Mouse (Mus musculus) ovary, postnatal 14 days (tissue): ENCODE results near the gene Vmn1r119.
"Not testable (repeated sequence)": the region's sequence is repeated elsewhere in the genome, so short reads cannot be mapped to it uniquely, and the experiment has no call there.

Experiments
- DNase-seq: peaks from one replicate; pipeline ENCODE4 v3.0.0; 2022; ENCODE audit warnings: low spot score

Vmn1r119 gene

DNA sequence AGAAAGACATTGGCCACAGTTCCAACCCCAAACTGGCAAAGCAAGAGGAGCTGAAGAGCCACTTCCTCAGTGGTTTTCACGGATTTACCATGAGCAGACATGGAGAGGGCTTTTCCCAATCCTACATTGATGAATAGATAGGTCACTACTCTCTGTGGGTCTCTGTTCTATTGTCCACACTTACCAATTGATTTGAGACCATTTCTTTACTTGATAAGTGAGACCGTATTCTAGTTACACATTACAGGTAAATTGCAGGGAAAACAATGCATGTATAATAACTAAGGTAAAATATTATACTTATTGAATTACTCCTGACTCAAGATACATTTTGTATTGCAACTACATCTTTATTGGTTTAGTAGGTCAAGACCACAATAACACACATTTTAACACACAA lies at the start of gene Vmn1r119:
Vmn1r119 (minus strand) TSS at position 101 of the 400 bp plus-strand sequence.
- DNase-seq = not testable (repeated sequence)

DNA sequence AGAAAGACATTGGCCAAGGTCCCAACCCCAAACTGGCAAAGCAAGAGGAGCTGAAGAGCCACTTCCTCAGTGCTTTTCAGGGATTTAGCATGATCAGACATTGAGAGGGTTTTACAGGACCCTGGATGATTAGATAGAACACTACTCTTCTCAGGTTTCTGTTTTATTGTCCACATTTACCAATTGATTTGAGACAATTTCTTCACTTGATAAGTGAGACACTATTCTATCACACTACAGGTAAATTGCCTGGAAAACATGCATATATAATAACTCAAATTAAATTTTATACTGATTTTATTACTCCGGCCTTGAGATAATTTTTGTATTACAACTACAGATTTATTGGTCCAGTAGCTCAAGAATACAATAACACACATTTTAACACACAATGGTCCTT lies 41.4 kb upstream of the Vmn1r119 start, which contains the start of gene Vmn1r120:
Vmn1r120 (minus strand) TSS at position 101 of the 400 bp plus-strand sequence.
- DNase-seq = not testable (repeated sequence)
